Mouse (Mus musculus): ENCODE results near the gene Atp5g1. TPM values are rescaled to one million over a fixed set of nuclear protein-coding genes. Genes with fewer than 3 reads are reported as not detected.

Gene Atp5g1
- polyA plus RNA-seq, 1 experiment from 2014 or later: 693 TPM

- peaks cover 33% of the 10 kb centered on the region for H3K36me3 ChIP-seq (ENCODE audit: control insufficient read depth, insufficient read depth, low read length)
- no peak overlapping the region for H3K4me2 ChIP-seq (ENCODE audit: low read depth, low read length)
- H3K4me3 ChIP-seq (replicated peaks; ENCODE audit: low read length): no peak overlapping the region
- H3K4me1 ChIP-seq (ENCODE audit: control insufficient read depth, insufficient read depth, low read length): peaks cover 1% of the 10 kb centered on the region
- no peak for ATAC-seq (ENCODE audit: insufficient read depth, low FRiP score)
- H3K9me3 ChIP-seq (replicated peaks; ENCODE audit: control insufficient read depth, low read length): no peaks in the 10 kb centered on the region
- 94% methylated on average over 4 of the region's 4 CpGs for WGBS
- no peak overlapping the region for H3K9ac ChIP-seq (ENCODE audit: low read length)
- no peak overlapping the region for H3K27ac ChIP-seq (ENCODE audit: low read length)
- H3K27me3 ChIP-seq (ENCODE audit: control insufficient read depth, insufficient read depth, low read length): no peaks in the 10 kb centered on the region
Measured at GRCm38 (mm10) chr11:96058309-96058708, 17.2 kb downstream of the Atp5g1 start.

- Histone ChIP-seq H3K4me3 (replicated peaks; ENCODE audit: low read length) (no peak overlapping the region), H3K4me2 (ENCODE audit: low read depth, low read length) (no peak overlapping the region), H3K36me3 (ENCODE audit: control insufficient read depth, insufficient read depth, low read length) (peaks cover 21% of the 10 kb centered on the region), H3K4me1 (ENCODE audit: control insufficient read depth, insufficient read depth, low read length) (no peaks in the 10 kb centered on the region), H3K27ac (ENCODE audit: low read length) (no peak overlapping the region), H3K27me3 (ENCODE audit: control insufficient read depth, insufficient read depth, low read length) (no peaks in the 10 kb centered on the region), H3K9me3 (replicated peaks; ENCODE audit: control insufficient read depth, low read length) (no peaks in the 10 kb centered on the region), H3K9ac (ENCODE audit: low read length) (no peak overlapping the region)
- no peak for ATAC-seq (ENCODE audit: insufficient read depth, low FRiP score)
- WGBS: 92% methylated on average over 3 of the region's 3 CpGs
Measured at GRCm38 (mm10) chr11:96050854-96051253, 24.6 kb downstream of the Atp5g1 start.

GRCm38 (mm10) chr11:96049939-96050338, 25.5 kb downstream of the Atp5g1 start:
- no peak overlapping the region for H3K4me3 ChIP-seq (replicated peaks; ENCODE audit: low read length)
- no peak overlapping the region for H3K4me2 ChIP-seq (ENCODE audit: low read depth, low read length)
- WGBS: 82% methylated on average over 4 of the region's 4 CpGs
- no peaks in the 10 kb centered on the region for H3K9me3 ChIP-seq (replicated peaks; ENCODE audit: control insufficient read depth, low read length)
- H3K4me1 ChIP-seq (ENCODE audit: control insufficient read depth, insufficient read depth, low read length): no peaks in the 10 kb centered on the region
- no peak for ATAC-seq (ENCODE audit: insufficient read depth, low FRiP score)
- no peaks in the 10 kb centered on the region for H3K27me3 ChIP-seq (ENCODE audit: control insufficient read depth, insufficient read depth, low read length)
- H3K36me3 ChIP-seq (ENCODE audit: control insufficient read depth, insufficient read depth, low read length): peaks cover 23% of the 10 kb centered on the region
- H3K27ac ChIP-seq (ENCODE audit: low read length): no peak overlapping the region
- H3K9ac ChIP-seq (ENCODE audit: low read length): no peak overlapping the region

- Histone ChIP-seq H3K4me1 (ENCODE audit: control insufficient read depth, insufficient read depth, low read length) (no peaks in the 10 kb centered on the region), H3K4me3 (replicated peaks; ENCODE audit: low read length) (no peak overlapping the region), H3K4me2 (ENCODE audit: low read depth, low read length) (no peak overlapping the region), H3K9me3 (replicated peaks; ENCODE audit: control insufficient read depth, low read length) (no peaks in the 10 kb centered on the region), H3K9ac (ENCODE audit: low read length) (no peak overlapping the region), H3K27me3 (ENCODE audit: control insufficient read depth, insufficient read depth, low read length) (no peaks in the 10 kb centered on the region), H3K27ac (ENCODE audit: low read length) (no peak overlapping the region), H3K36me3 (ENCODE audit: control insufficient read depth, insufficient read depth, low read length) (peaks cover 19% of the 10 kb centered on the region)
- no peak for ATAC-seq (ENCODE audit: insufficient read depth, low FRiP score)
- WGBS: 77% methylated on average over 4 of the region's 4 CpGs
Measured at GRCm38 (mm10) chr11:96047469-96048373, 27.7 kb downstream of the Atp5g1 start.

- no peak overlapping the region for H3K4me3 ChIP-seq (replicated peaks; ENCODE audit: low read length)
- H3K27me3 ChIP-seq (ENCODE audit: control insufficient read depth, insufficient read depth, low read length): no peaks in the 10 kb centered on the region
- no peak overlapping the region for H3K27ac ChIP-seq (ENCODE audit: low read length)
- no peaks in the 10 kb centered on the region for H3K9me3 ChIP-seq (replicated peaks; ENCODE audit: control insufficient read depth, low read length)
- H3K36me3 ChIP-seq (ENCODE audit: control insufficient read depth, insufficient read depth, low read length): peaks cover 21% of the 10 kb centered on the region; the same call in 1 of the 2 replicates
- no peak overlapping the region for H3K9ac ChIP-seq (ENCODE audit: low read length)
- H3K4me2 ChIP-seq (ENCODE audit: low read depth, low read length): no peak overlapping the region
- WGBS: 70% methylated on average over 2 of the region's 2 CpGs
- ATAC-seq (ENCODE audit: insufficient read depth, low FRiP score): no peak
- no peaks in the 10 kb centered on the region for H3K4me1 ChIP-seq (ENCODE audit: control insufficient read depth, insufficient read depth, low read length)
Measured at GRCm38 (mm10) chr11:96046793-96047192, 28.7 kb downstream of the Atp5g1 start.

GRCm38 (mm10) chr11:96046028-96046427, 29.4 kb downstream of the Atp5g1 start:
- no peaks in the 10 kb centered on the region for H3K27me3 ChIP-seq (ENCODE audit: control insufficient read depth, insufficient read depth, low read length)
- H3K9me3 ChIP-seq (replicated peaks; ENCODE audit: control insufficient read depth, low read length): no peaks in the 10 kb centered on the region
- WGBS: 78% methylated on average over 8 of the region's 8 CpGs
- no peak for ATAC-seq (ENCODE audit: insufficient read depth, low FRiP score)
- peaks cover 18% of the 10 kb centered on the region; the same call in 1 of the 2 replicates for H3K36me3 ChIP-seq (ENCODE audit: control insufficient read depth, insufficient read depth, low read length)
- no peaks in the 10 kb centered on the region for H3K4me1 ChIP-seq (ENCODE audit: control insufficient read depth, insufficient read depth, low read length)
- H3K4me3 ChIP-seq (replicated peaks; ENCODE audit: low read length): no peak overlapping the region
- H3K27ac ChIP-seq (ENCODE audit: low read length): no peak overlapping the region
- H3K4me2 ChIP-seq (ENCODE audit: low read depth, low read length): no peak overlapping the region
- H3K9ac ChIP-seq (ENCODE audit: low read length): no peak overlapping the region

GRCm38 (mm10) chr11:96044803-96045567, 30.5 kb downstream of the Atp5g1 start:
- H3K9me3 ChIP-seq (replicated peaks; ENCODE audit: control insufficient read depth, low read length): no peaks in the 10 kb centered on the region
- H3K4me3 ChIP-seq (replicated peaks; ENCODE audit: low read length): no peak overlapping the region
- no peak overlapping the region for H3K27ac ChIP-seq (ENCODE audit: low read length)
- no peaks in the 10 kb centered on the region for H3K27me3 ChIP-seq (ENCODE audit: control insufficient read depth, insufficient read depth, low read length)
- WGBS: 88% methylated on average over 11 of the region's 11 CpGs
- no peak overlapping the region for H3K4me2 ChIP-seq (ENCODE audit: low read depth, low read length)
- H3K36me3 ChIP-seq (ENCODE audit: control insufficient read depth, insufficient read depth, low read length): peaks cover 18% of the 10 kb centered on the region; the same call in 1 of the 2 replicates
- H3K9ac ChIP-seq (ENCODE audit: low read length): no peak overlapping the region
- no peak for ATAC-seq (ENCODE audit: insufficient read depth, low FRiP score)
- H3K4me1 ChIP-seq (ENCODE audit: control insufficient read depth, insufficient read depth, low read length): no peaks in the 10 kb centered on the region

GRCm38 (mm10) chr11:96038560-96038959, 36.9 kb downstream of the Atp5g1 start:
- Histone ChIP-seq H3K4me2 (ENCODE audit: low read depth, low read length) (no peak overlapping the region), H3K27me3 (ENCODE audit: control insufficient read depth, insufficient read depth, low read length) (no peaks in the 10 kb centered on the region), H3K4me3 (replicated peaks; ENCODE audit: low read length) (no peak overlapping the region), H3K4me1 (ENCODE audit: control insufficient read depth, insufficient read depth, low read length) (peaks cover 16% of the 10 kb centered on the region), H3K27ac (ENCODE audit: low read length) (no peak overlapping the region), H3K36me3 (ENCODE audit: control insufficient read depth, insufficient read depth, low read length) (peaks cover 9% of the 10 kb centered on the region; the same call in 1 of the 2 replicates), H3K9ac (ENCODE audit: low read length) (no peak overlapping the region), H3K9me3 (replicated peaks; ENCODE audit: control insufficient read depth, low read length) (no peaks in the 10 kb centered on the region)
- WGBS: 81% methylated on average over 1 of the region's 1 CpGs
- ATAC-seq (ENCODE audit: insufficient read depth, low FRiP score): no peak

- H3K9ac ChIP-seq (ENCODE audit: low read length): no peak overlapping the region
- WGBS: 86% methylated on average over 5 of the region's 5 CpGs
- H3K36me3 ChIP-seq (ENCODE audit: control insufficient read depth, insufficient read depth, low read length): peaks cover 9% of the 10 kb centered on the region; the same call in 1 of the 2 replicates
- H3K4me1 ChIP-seq (ENCODE audit: control insufficient read depth, insufficient read depth, low read length): peaks cover 16% of the 10 kb centered on the region
- H3K27ac ChIP-seq (ENCODE audit: low read length): no peak overlapping the region
- H3K9me3 ChIP-seq (replicated peaks; ENCODE audit: control insufficient read depth, low read length): no peaks in the 10 kb centered on the region
- ATAC-seq (ENCODE audit: insufficient read depth, low FRiP score): no peak
- H3K27me3 ChIP-seq (ENCODE audit: control insufficient read depth, insufficient read depth, low read length): no peaks in the 10 kb centered on the region
- H3K4me3 ChIP-seq (replicated peaks; ENCODE audit: low read length): no peak overlapping the region
- no peak overlapping the region for H3K4me2 ChIP-seq (ENCODE audit: low read depth, low read length)
Measured at GRCm38 (mm10) chr11:96037499-96037898, 38.0 kb downstream of the Atp5g1 start.

Measured in stomach, embryonic 16.5 days (tissue).